Mouse (Mus musculus): ENCODE measurements around the gene Gm6096. TPM values are rescaled to one million over a fixed set of nuclear protein-coding genes. Genes with fewer than 3 reads are reported as not detected.
"Not testable (repeated sequence)": the region's sequence is repeated elsewhere in the genome, so short reads cannot be mapped to it uniquely, and the experiment has no call there.

Gm6096 gene
- polyA plus RNA-seq (2012; rRNA removed), result not detected in 2 replicates

- Histone ChIP-seq H3K4me1 (ENCODE audit: control insufficient read depth, insufficient read depth, insufficient read length, low read length) (no peaks in the 10 kb centered on the region), H3K4me3 (ENCODE audit: low read depth, low read length) (no peak within 1 kb of the TSS), H3K36me3 (ENCODE audit: control insufficient read depth, insufficient read depth, low read length) (peaks cover 44% of the 10 kb centered on the region), H3K27me3 (ENCODE audit: control insufficient read depth, insufficient read depth, low read length) (no peaks in the 10 kb centered on the region), H3K27ac (ENCODE audit: insufficient read depth, low read depth, low read length) (no peak within 1 kb of the TSS)
- TF ChIP-seq POLR2A (IDR thresholded peaks at IDR 0.05; ENCODE audit: low read depth, low read length), result no peak
- TF ChIP-seq CTCF (IDR thresholded peaks at IDR 0.05; ENCODE audit: extremely low read depth, insufficient read length, insufficient replicate concordance, low read depth, low read length), result no peak
- 91% methylated on average over 7 of the region's 7 CpGs for WGBS
Observed at GRCm38 (mm10) chr7:34250738-34251137, at the start of gene Gm6096. TSS of gene Gm6096 (plus strand) at chr7:34251038.

- not testable (repeated sequence) for H3K27ac ChIP-seq (ENCODE audit: insufficient read depth, low read depth, low read length); H3K27me3 ChIP-seq (ENCODE audit: control insufficient read depth, insufficient read depth, low read length); H3K4me3 ChIP-seq (ENCODE audit: low read depth, low read length); H3K4me1 ChIP-seq (ENCODE audit: control insufficient read depth, insufficient read depth, insufficient read length, low read length)
- 92% methylated on average over 10 of the region's 10 CpGs for WGBS
- H3K36me3 ChIP-seq (ENCODE audit: control insufficient read depth, insufficient read depth, low read length), result peaks cover 53% of the 10 kb centered on the region
Observed at GRCm38 (mm10) chr7:34202147-34202546, 48.7 kb upstream of the Gm6096 start.

DNA sequence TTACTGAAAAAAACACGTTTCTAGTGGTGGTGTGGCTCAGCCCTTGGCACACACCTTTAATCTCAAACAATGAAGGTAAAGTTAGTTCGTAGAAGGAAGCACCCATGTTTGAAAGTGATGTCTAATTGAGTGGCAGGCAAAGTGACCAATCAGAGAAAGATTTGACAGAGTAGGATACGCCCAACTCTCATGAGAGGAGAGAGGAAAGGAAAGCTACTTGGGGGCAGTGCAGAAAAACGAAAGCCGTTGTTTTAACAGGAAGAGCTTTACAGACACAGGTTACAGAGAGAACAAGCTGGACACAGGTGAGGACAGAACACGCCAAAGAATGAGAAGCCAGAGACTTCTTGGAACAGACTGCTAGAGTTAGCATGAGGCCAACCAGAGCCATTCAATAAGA is 44.5 kb upstream of the Gm6096 start:
- 92% methylated on average over 6 of the region's 6 CpGs for WGBS
- Histone ChIP-seq H3K4me1 (ENCODE audit: control insufficient read depth, insufficient read depth, insufficient read length, low read length) (no peaks in the 10 kb centered on the region), H3K36me3 (ENCODE audit: control insufficient read depth, insufficient read depth, low read length) (peaks cover 81% of the 10 kb centered on the region), H3K27ac (ENCODE audit: insufficient read depth, low read depth, low read length) (no peak overlapping the region), H3K4me3 (ENCODE audit: low read depth, low read length) (no peak overlapping the region), H3K27me3 (ENCODE audit: control insufficient read depth, insufficient read depth, low read length) (no peaks in the 10 kb centered on the region)
- TF ChIP-seq POLR2A (IDR thresholded peaks at IDR 0.05; ENCODE audit: low read depth, low read length), result no peak
- TF ChIP-seq CTCF (IDR thresholded peaks at IDR 0.05; ENCODE audit: extremely low read depth, insufficient read length, insufficient replicate concordance, low read depth, low read length), result no peak

- peaks cover 88% of the 10 kb centered on the region for H3K36me3 ChIP-seq (ENCODE audit: control insufficient read depth, insufficient read depth, low read length)
- H3K4me3 ChIP-seq (ENCODE audit: low read depth, low read length), result no peak overlapping the region
- H3K4me1 ChIP-seq (ENCODE audit: control insufficient read depth, insufficient read depth, insufficient read length, low read length), result peaks cover 4% of the 10 kb centered on the region; the same call in 1 of the 2 replicates
- WGBS, result 90% methylated on average over 9 of the region's 9 CpGs
- no peak overlapping the region for H3K27ac ChIP-seq (ENCODE audit: insufficient read depth, low read depth, low read length)
- no peaks in the 10 kb centered on the region for H3K27me3 ChIP-seq (ENCODE audit: control insufficient read depth, insufficient read depth, low read length)
- TF ChIP-seq CTCF (IDR thresholded peaks at IDR 0.05; ENCODE audit: extremely low read depth, insufficient read length, insufficient replicate concordance, low read depth, low read length) (peak; percentile 14; the same call in 1 of the 2 replicates), POLR2A (IDR thresholded peaks at IDR 0.05; ENCODE audit: low read depth, low read length) (no peak)
Observed at GRCm38 (mm10) chr7:34208027-34208745, 42.7 kb upstream of the Gm6096 start.

GRCm38 (mm10) chr7:34213281-34213680 is 37.6 kb upstream of the Gm6096 start:
- Histone ChIP-seq H3K36me3 (ENCODE audit: control insufficient read depth, insufficient read depth, low read length) (peaks cover 72% of the 10 kb centered on the region), H3K27me3 (ENCODE audit: control insufficient read depth, insufficient read depth, low read length) (no peaks in the 10 kb centered on the region), H3K4me3 (ENCODE audit: low read depth, low read length) (no peak overlapping the region), H3K4me1 (ENCODE audit: control insufficient read depth, insufficient read depth, insufficient read length, low read length) (peaks cover 37% of the 10 kb centered on the region), H3K27ac (ENCODE audit: insufficient read depth, low read depth, low read length) (peak overlapping the region; percentile 65; the same call in 1 of the 2 replicates)
- TF ChIP-seq CTCF (IDR thresholded peaks at IDR 0.05; ENCODE audit: extremely low read depth, insufficient read length, insufficient replicate concordance, low read depth, low read length) (no peak), POLR2A (IDR thresholded peaks at IDR 0.05; ENCODE audit: low read depth, low read length) (no peak)
- WGBS, result 49% methylated on average over 7 of the region's 7 CpGs

GRCm38 (mm10) chr7:34214644-34215043 is 36.2 kb upstream of the Gm6096 start:
- H3K27ac ChIP-seq (ENCODE audit: insufficient read depth, low read depth, low read length), result no peak overlapping the region; the same call in 1 of the 2 replicates
- H3K4me1 ChIP-seq (ENCODE audit: control insufficient read depth, insufficient read depth, insufficient read length, low read length), result peaks cover 46% of the 10 kb centered on the region
- H3K36me3 ChIP-seq (ENCODE audit: control insufficient read depth, insufficient read depth, low read length), result peaks cover 72% of the 10 kb centered on the region
- 86% methylated on average over 8 of the region's 8 CpGs for WGBS
- H3K27me3 ChIP-seq (ENCODE audit: control insufficient read depth, insufficient read depth, low read length), result no peaks in the 10 kb centered on the region
- no peak for TF ChIP-seq POLR2A (IDR thresholded peaks at IDR 0.05; ENCODE audit: low read depth, low read length)
- no peak for TF ChIP-seq CTCF (IDR thresholded peaks at IDR 0.05; ENCODE audit: extremely low read depth, insufficient read length, insufficient replicate concordance, low read depth, low read length)
- no peak overlapping the region for H3K4me3 ChIP-seq (ENCODE audit: low read depth, low read length)

DNA sequence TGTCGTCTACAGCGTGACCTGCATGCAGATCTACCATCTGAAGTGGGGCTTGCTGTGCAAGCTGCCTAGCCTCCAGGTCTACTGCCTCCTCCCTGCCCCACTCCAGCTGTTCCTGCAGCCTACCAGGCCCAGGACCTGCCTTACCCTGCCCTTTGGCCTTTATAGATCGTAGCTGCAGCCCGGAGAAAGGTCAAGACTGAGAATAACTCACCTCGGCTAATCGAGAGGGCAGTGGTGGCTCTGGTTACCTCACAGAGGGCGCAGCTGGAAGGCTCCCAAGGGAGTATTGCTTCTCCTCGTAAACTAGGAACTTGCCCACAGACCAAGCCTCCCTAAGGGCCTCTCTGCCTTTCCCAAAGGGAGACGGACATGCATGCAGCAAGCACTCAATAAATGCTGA is 35.4 kb upstream of the Gm6096 start:
- H3K36me3 ChIP-seq (ENCODE audit: control insufficient read depth, insufficient read depth, low read length), result peaks cover 73% of the 10 kb centered on the region
- peaks cover 46% of the 10 kb centered on the region for H3K4me1 ChIP-seq (ENCODE audit: control insufficient read depth, insufficient read depth, insufficient read length, low read length)
- TF ChIP-seq CTCF (IDR thresholded peaks at IDR 0.05; ENCODE audit: extremely low read depth, insufficient read length, insufficient replicate concordance, low read depth, low read length) (no peak), POLR2A (IDR thresholded peaks at IDR 0.05; ENCODE audit: low read depth, low read length) (no peak)
- 53% methylated on average over 9 of the region's 9 CpGs for WGBS
- H3K27me3 ChIP-seq (ENCODE audit: control insufficient read depth, insufficient read depth, low read length), result no peaks in the 10 kb centered on the region
- peak overlapping the region; percentile 58 for H3K27ac ChIP-seq (ENCODE audit: insufficient read depth, low read depth, low read length)
- H3K4me3 ChIP-seq (ENCODE audit: low read depth, low read length), result no peak overlapping the region
